7 mouse cellular contexts compared by ENCODE assay signal in the genomic region with DNA sequence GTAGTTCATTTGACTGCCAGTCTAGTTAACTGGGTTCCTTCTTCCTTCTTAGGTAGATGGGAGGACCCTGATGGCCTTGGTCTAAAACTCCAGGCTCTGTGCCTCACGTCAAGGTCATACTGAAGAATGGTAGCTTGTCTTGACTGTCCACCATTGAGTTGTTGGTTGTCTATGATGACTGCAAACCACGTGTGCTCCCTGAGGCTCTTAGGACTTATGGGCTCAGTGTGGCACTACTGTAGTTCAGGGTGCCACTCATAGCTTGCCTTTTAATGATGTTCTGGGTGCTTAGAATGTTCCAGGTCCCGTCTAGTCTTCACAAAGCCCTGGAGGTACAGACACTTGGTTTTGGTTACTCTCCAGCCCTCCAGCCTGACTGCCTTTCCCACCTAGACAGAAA. TPM values are rescaled to one million over a fixed set of nuclear protein-coding genes. Genes with fewer than 3 reads are reported as not detected.
A peak's percentile ranks its signal among the peaks of the same experiment; 100 is the strongest.
DNase-seq lines count a peak whose midpoint lies in the region; ATAC-seq and TF ChIP-seq lines count a peak whose summit lies in the region.

No protein-coding gene starts in this region.

- H3K27me3 ChIP-seq in forebrain, embryonic 11.5 days (ENCODE audit: control insufficient read depth, insufficient read depth, low read length) = no peaks in the 10 kb centered on the region
- no peaks in the 10 kb centered on the region for H3K27me3 ChIP-seq in intestine, embryonic 14.5 days (replicated peaks; ENCODE audit: control insufficient read depth, insufficient read depth, low read length)
- no peaks in the 10 kb centered on the region for H3K27me3 ChIP-seq in neural tube, embryonic 12.5 days (replicated peaks)

- no peak for TF ChIP-seq POLR2A in lung, adult 2 months (IDR thresholded peaks at IDR 0.05; ENCODE audit: borderline replicate concordance, extremely low read depth, low read depth, low read length)

- no peaks in the 10 kb centered on the region for H3K9me3 ChIP-seq in forebrain, embryonic 11.5 days (ENCODE audit: control insufficient read depth, low read length)
- no peaks in the 10 kb centered on the region for H3K9me3 ChIP-seq in intestine, embryonic 14.5 days (ENCODE audit: control insufficient read depth, low read length)
- H3K9me3 ChIP-seq in neural tube, embryonic 12.5 days = no peaks in the 10 kb centered on the region

- H3K4me2 ChIP-seq in forebrain, embryonic 11.5 days (ENCODE audit: low read depth, low read length, severe bottlenecking) = peak overlapping the region; percentile 89; the same call in 1 of the 2 replicates
- H3K4me2 ChIP-seq in intestine, embryonic 14.5 days (ENCODE audit: low read length) = peak overlapping the region; percentile 89
- H3K4me2 ChIP-seq in neural tube, embryonic 12.5 days (replicated peaks) = peak overlapping the region; percentile 88

- no peak for ATAC-seq in forebrain, embryonic 11.5 days (replicated peaks; ENCODE audit: low FRiP score)
- no peak for ATAC-seq in intestine, embryonic 14.5 days (replicated peaks; ENCODE audit: low FRiP score, low TSS enrichment, low read depth)
- no peak for ATAC-seq in neural tube, embryonic 12.5 days (ENCODE audit: low FRiP score, low read depth)

- no peaks in the 10 kb centered on the region for H3K36me3 ChIP-seq in forebrain, embryonic 11.5 days (ENCODE audit: control insufficient read depth, insufficient read depth, low read length)
- no peaks in the 10 kb centered on the region for H3K36me3 ChIP-seq in intestine, embryonic 14.5 days (ENCODE audit: control insufficient read depth, insufficient read depth, low read length)
- no peaks in the 10 kb centered on the region for H3K36me3 ChIP-seq in neural tube, embryonic 12.5 days

- H3K9ac ChIP-seq in forebrain, embryonic 11.5 days (ENCODE audit: low read length) = no peak overlapping the region
- no peak overlapping the region for H3K9ac ChIP-seq in intestine, embryonic 14.5 days (ENCODE audit: low read length)
- H3K9ac ChIP-seq in neural tube, embryonic 12.5 days = no peak overlapping the region

- no peak overlapping the region for H3K27ac ChIP-seq in forebrain, embryonic 11.5 days (ENCODE audit: low read depth, low read length)
- no peak overlapping the region for H3K27ac ChIP-seq in intestine, embryonic 14.5 days (ENCODE audit: low read depth)
- H3K27ac ChIP-seq in neural tube, embryonic 12.5 days = no peak overlapping the region

- no peak for DNase-seq in lung, adult 2 months
- no peak for DNase-seq in lung, postnatal 25 days (ENCODE audit: low spot score)
- no peak for DNase-seq in forebrain, embryonic 11.5 days (ENCODE audit: low spot score)
- DNase-seq in intestine, embryonic 14.5 days (ENCODE audit: low spot score) = no peak
- DNase-seq in urinary bladder, adult 18-20 months (ENCODE audit: low spot score in 2 of 2) = no peak
- no peak for DNase-seq in spleen, postnatal 14 days (ENCODE audit: low spot score in 2 of 2)

- H3K4me3 ChIP-seq in lung, adult 2 months (replicated peaks; ENCODE audit: extremely low read depth, low read depth, low read length) = peak overlapping the region; percentile 36
- no peak overlapping the region; the same call in 1 of the 2 replicates for H3K4me3 ChIP-seq in forebrain, embryonic 11.5 days (ENCODE audit: low read depth, low read length)
- H3K4me3 ChIP-seq in intestine, embryonic 14.5 days (ENCODE audit: low read depth, low read length) = peak overlapping the region; percentile 95
- peak overlapping the region; percentile 1 for H3K4me3 ChIP-seq in neural tube, embryonic 12.5 days

- H3K4me1 ChIP-seq in lung, adult 2 months (ENCODE audit: control insufficient read depth, insufficient read depth, low read length) = peaks cover 14% of the 10 kb centered on the region
- H3K4me1 ChIP-seq in forebrain, embryonic 11.5 days (replicated peaks; ENCODE audit: control insufficient read depth, insufficient read depth, low read length) = peaks cover 4% of the 10 kb centered on the region; the same call in 1 of the 2 replicates
- peaks cover 33% of the 10 kb centered on the region for H3K4me1 ChIP-seq in intestine, embryonic 14.5 days (replicated peaks; ENCODE audit: control insufficient read depth, insufficient read depth, low read length)
- peaks cover 32% of the 10 kb centered on the region for H3K4me1 ChIP-seq in neural tube, embryonic 12.5 days

- no peak for TF ChIP-seq CTCF in lung, adult 2 months (IDR thresholded peaks at IDR 0.05; ENCODE audit: insufficient read depth, low read length)

- 58% methylated on average over 3 of the region's 3 CpGs for WGBS in lung, adult 2 months
- 88% methylated on average over 3 of the region's 3 CpGs for WGBS in forebrain, embryonic 11.5 days
- WGBS in intestine, embryonic 14.5 days = 80% methylated on average over 3 of the region's 3 CpGs
- WGBS in neural tube, embryonic 12.5 days = 84% methylated on average over 3 of the region's 3 CpGs

RNA-seq across cellular contexts. Expression of a gene that starts 1.4 kb away (rescaled TPM):
- 993 and 1,289 TPM in 2 replicates for polyA plus RNA-seq in lung, adult 2 months (2012; rRNA removed)
- 63.6 and 74.2 TPM in 2 replicates for polyA plus RNA-seq in forebrain, embryonic 11.5 days (2014; fragmentation: Nextera tagmentation; extraction: Ambion mirVana)
- polyA plus RNA-seq in intestine, embryonic 14.5 days (2014; fragmentation: Nextera tagmentation; extraction: Ambion mirVana) = 104 and 124 TPM in 2 replicates
- 101 and 109 TPM in 2 replicates for polyA plus RNA-seq in neural tube, embryonic 12.5 days (2016; fragmentation: Nextera tagmentation; extraction: Ambion mirVana)

RNA-seq across cellular contexts. Expression of a gene that starts 59.7 kb away (rescaled TPM):
- 21.7 and 23.9 TPM in 2 replicates for polyA plus RNA-seq in lung, adult 2 months (2012; rRNA removed)
- 2.8 and 3.2 TPM in 2 replicates for polyA plus RNA-seq in forebrain, embryonic 11.5 days (2014; fragmentation: Nextera tagmentation; extraction: Ambion mirVana)
- 1.3 and 1.7 TPM in 2 replicates for polyA plus RNA-seq in intestine, embryonic 14.5 days (2014; fragmentation: Nextera tagmentation; extraction: Ambion mirVana)
- polyA plus RNA-seq in neural tube, embryonic 12.5 days (2016; fragmentation: Nextera tagmentation; extraction: Ambion mirVana) = 2.9 and 3.3 TPM in 2 replicates
